Mouse (Mus musculus): ENCODE results near the gene Coa6. TPM values are rescaled to one million over a fixed set of nuclear protein-coding genes. Genes with fewer than 3 reads are reported as not detected.
A peak's percentile ranks its signal among the peaks of the same experiment; 100 is the strongest.

Gene Coa6
- polyA plus RNA-seq, 1 experiment from 2014 or later: 57.7 TPM

- 76% methylated on average over 3 of the region's 3 CpGs for WGBS
- no peak overlapping the region for H3K9ac ChIP-seq
- no peak overlapping the region for H3K27ac ChIP-seq
- H3K36me3 ChIP-seq: peaks cover 2% of the 10 kb centered on the region; the same call in 1 of the 2 replicates
- H3K4me2 ChIP-seq: no peak overlapping the region
- H3K27me3 ChIP-seq (replicated peaks): no peaks in the 10 kb centered on the region
- peaks cover 9% of the 10 kb centered on the region for H3K4me1 ChIP-seq
- no peaks in the 10 kb centered on the region for H3K9me3 ChIP-seq
- ATAC-seq (ENCODE audit: insufficient read depth, low FRiP score, low read depth): no peak
- H3K4me3 ChIP-seq (replicated peaks): no peak overlapping the region
These were observed 1.5 kb upstream of the Coa6 start for GRCm38 (mm10) chr8:126420834-126421233.

- peak overlapping the region; percentile 75 for H3K27ac ChIP-seq
- H3K4me3 ChIP-seq (replicated peaks): peak overlapping the region; percentile 68
- peak; percentile 24 for ATAC-seq (ENCODE audit: insufficient read depth, low FRiP score, low read depth)
- H3K4me1 ChIP-seq: peaks cover 9% of the 10 kb centered on the region
- no peaks in the 10 kb centered on the region for H3K27me3 ChIP-seq (replicated peaks)
- H3K9me3 ChIP-seq: no peaks in the 10 kb centered on the region
- H3K36me3 ChIP-seq: peaks cover 19% of the 10 kb centered on the region
- peak overlapping the region; percentile 84 for H3K4me2 ChIP-seq
- peak overlapping the region; percentile 75; the same call in 1 of the 2 replicates for H3K9ac ChIP-seq
- WGBS: 7% methylated on average over 9 of the region's 9 CpGs
These were observed 595 bp downstream of the Coa6 start for GRCm38 (mm10) chr8:126422920-126423300.

GRCm38 (mm10) chr8:126424163-126424562, 1.8 kb downstream of the Coa6 start:
- peaks cover 9% of the 10 kb centered on the region for H3K4me1 ChIP-seq
- ATAC-seq (ENCODE audit: insufficient read depth, low FRiP score, low read depth): no peak
- no peak overlapping the region for H3K27ac ChIP-seq
- H3K4me2 ChIP-seq: no peak overlapping the region
- WGBS: 79% methylated on average over 4 of the region's 4 CpGs
- H3K4me3 ChIP-seq (replicated peaks): no peak overlapping the region
- H3K36me3 ChIP-seq: peaks cover 32% of the 10 kb centered on the region
- no peak overlapping the region for H3K9ac ChIP-seq
- H3K9me3 ChIP-seq: no peaks in the 10 kb centered on the region
- H3K27me3 ChIP-seq (replicated peaks): no peaks in the 10 kb centered on the region

GRCm38 (mm10) chr8:126424946-126425345, 2.6 kb downstream of the Coa6 start:
- Histone ChIP-seq H3K27ac (no peak overlapping the region), H3K4me1 (peaks cover 9% of the 10 kb centered on the region), H3K4me3 (replicated peaks) (no peak overlapping the region), H3K36me3 (peaks cover 40% of the 10 kb centered on the region), H3K9me3 (no peaks in the 10 kb centered on the region), H3K9ac (no peak overlapping the region), H3K4me2 (no peak overlapping the region), H3K27me3 (replicated peaks) (no peaks in the 10 kb centered on the region)
- no peak for ATAC-seq (ENCODE audit: insufficient read depth, low FRiP score, low read depth)
- 79% methylated on average over 1 of the region's 1 CpGs for WGBS

GRCm38 (mm10) chr8:126429635-126430034, 7.3 kb downstream of the Coa6 start:
- no peak for ATAC-seq (ENCODE audit: insufficient read depth, low FRiP score, low read depth)
- H3K36me3 ChIP-seq: peaks cover 58% of the 10 kb centered on the region
- H3K27me3 ChIP-seq (replicated peaks): no peaks in the 10 kb centered on the region
- H3K27ac ChIP-seq: no peak overlapping the region
- no peak overlapping the region for H3K9ac ChIP-seq
- H3K9me3 ChIP-seq: no peaks in the 10 kb centered on the region
- WGBS: 93% methylated on average over 5 of the region's 5 CpGs
- no peak overlapping the region for H3K4me2 ChIP-seq
- H3K4me1 ChIP-seq: no peaks in the 10 kb centered on the region
- H3K4me3 ChIP-seq (replicated peaks): no peak overlapping the region

- Histone ChIP-seq H3K9ac (no peak overlapping the region), H3K4me1 (no peaks in the 10 kb centered on the region), H3K4me3 (replicated peaks) (no peak overlapping the region), H3K27ac (no peak overlapping the region), H3K4me2 (no peak overlapping the region), H3K36me3 (peaks cover 41% of the 10 kb centered on the region), H3K27me3 (replicated peaks) (no peaks in the 10 kb centered on the region), H3K9me3 (no peaks in the 10 kb centered on the region)
- 86% methylated on average over 7 of the region's 7 CpGs for WGBS
- no peak for ATAC-seq (ENCODE audit: insufficient read depth, low FRiP score, low read depth)
These were observed 11.5 kb downstream of the Coa6 start for GRCm38 (mm10) chr8:126433827-126434226.

GRCm38 (mm10) chr8:126438937-126439336, 16.6 kb downstream of the Coa6 start:
- Histone ChIP-seq H3K36me3 (peaks cover 26% of the 10 kb centered on the region), H3K9me3 (no peaks in the 10 kb centered on the region), H3K27me3 (replicated peaks) (no peaks in the 10 kb centered on the region), H3K4me1 (no peaks in the 10 kb centered on the region), H3K9ac (no peak overlapping the region), H3K27ac (no peak overlapping the region), H3K4me3 (replicated peaks) (no peak overlapping the region), H3K4me2 (no peak overlapping the region)
- WGBS: 62% methylated on average over 2 of the region's 2 CpGs
- ATAC-seq (ENCODE audit: insufficient read depth, low FRiP score, low read depth): no peak

GRCm38 (mm10) chr8:126451158-126451557, 28.8 kb downstream of the Coa6 start:
- no peak overlapping the region for H3K27ac ChIP-seq
- H3K4me2 ChIP-seq: no peak overlapping the region
- WGBS: 87% methylated on average over 8 of the region's 8 CpGs
- H3K9me3 ChIP-seq: no peaks in the 10 kb centered on the region
- H3K9ac ChIP-seq: no peak overlapping the region
- H3K4me3 ChIP-seq (replicated peaks): no peak overlapping the region
- no peaks in the 10 kb centered on the region for H3K4me1 ChIP-seq
- no peaks in the 10 kb centered on the region for H3K27me3 ChIP-seq (replicated peaks)
- no peak for ATAC-seq (ENCODE audit: insufficient read depth, low FRiP score, low read depth)
- H3K36me3 ChIP-seq: peaks cover 26% of the 10 kb centered on the region

GRCm38 (mm10) chr8:126455383-126455782, 33.1 kb downstream of the Coa6 start:
- Histone ChIP-seq H3K9ac (no peak overlapping the region), H3K4me2 (no peak overlapping the region), H3K9me3 (no peaks in the 10 kb centered on the region), H3K4me1 (no peaks in the 10 kb centered on the region), H3K4me3 (replicated peaks) (no peak overlapping the region), H3K27me3 (replicated peaks) (no peaks in the 10 kb centered on the region), H3K36me3 (peaks cover 25% of the 10 kb centered on the region), H3K27ac (no peak overlapping the region)
- no peak for ATAC-seq (ENCODE audit: insufficient read depth, low FRiP score, low read depth)
- WGBS: 82% methylated on average over 7 of the region's 7 CpGs

- 56% methylated on average over 3 of the region's 3 CpGs for WGBS
- peaks cover 14% of the 10 kb centered on the region for H3K36me3 ChIP-seq
These were observed 38.0 kb downstream of the Coa6 start for GRCm38 (mm10) chr8:126460274-126460673.

GRCm38 (mm10) chr8:126461735-126462134, 39.4 kb downstream of the Coa6 start:
- no peak for ATAC-seq (ENCODE audit: insufficient read depth, low FRiP score, low read depth)
- Histone ChIP-seq H3K4me2 (no peak overlapping the region), H3K4me3 (replicated peaks) (no peak overlapping the region), H3K27me3 (replicated peaks) (no peaks in the 10 kb centered on the region), H3K9ac (no peak overlapping the region), H3K4me1 (no peaks in the 10 kb centered on the region), H3K27ac (no peak overlapping the region), H3K36me3 (peaks cover 17% of the 10 kb centered on the region), H3K9me3 (no peaks in the 10 kb centered on the region)
- WGBS: 71% methylated on average over 7 of the region's 7 CpGs

More at GRCm38 (mm10) chr8:126460274-126460673, 38.0 kb downstream of the Coa6 start:
- no peaks in the 10 kb centered on the region for H3K9me3 ChIP-seq
- no peak overlapping the region for H3K27ac ChIP-seq
- H3K27me3 ChIP-seq (replicated peaks): no peaks in the 10 kb centered on the region
- H3K9ac ChIP-seq: no peak overlapping the region
- no peak overlapping the region for H3K4me3 ChIP-seq (replicated peaks)
- no peak overlapping the region for H3K4me2 ChIP-seq
- no peaks in the 10 kb centered on the region for H3K4me1 ChIP-seq
- no peak for ATAC-seq (ENCODE audit: insufficient read depth, low FRiP score, low read depth)

GRCm38 (mm10) chr8:126464071-126464470, 41.8 kb downstream of the Coa6 start:
- 83% methylated on average over 7 of the region's 7 CpGs for WGBS
- Histone ChIP-seq H3K4me1 (no peaks in the 10 kb centered on the region), H3K27ac (no peak overlapping the region), H3K36me3 (peaks cover 23% of the 10 kb centered on the region), H3K4me3 (replicated peaks) (no peak overlapping the region), H3K27me3 (replicated peaks) (no peaks in the 10 kb centered on the region), H3K9me3 (no peaks in the 10 kb centered on the region), H3K9ac (no peak overlapping the region), H3K4me2 (no peak overlapping the region)
- no peak for ATAC-seq (ENCODE audit: insufficient read depth, low FRiP score, low read depth)

GRCm38 (mm10) chr8:126473802-126474298, 51.5 kb downstream of the Coa6 start:
- Histone ChIP-seq H3K9ac (peak overlapping the region; percentile 69; the same call in 1 of the 2 replicates), H3K4me2 (peak overlapping the region; percentile 79), H3K9me3 (no peaks in the 10 kb centered on the region), H3K4me3 (replicated peaks) (peak overlapping the region; percentile 94), H3K27me3 (replicated peaks) (no peaks in the 10 kb centered on the region), H3K27ac (no peak overlapping the region), H3K4me1 (0 out of 2 replicates have a peak, but pooled peaks cover 13% of the 10 kb centered on the region), H3K36me3 (peaks cover 17% of the 10 kb centered on the region; the same call in 1 of the 2 replicates)
- WGBS: 9% methylated on average over 16 of the region's 16 CpGs
- ATAC-seq (ENCODE audit: insufficient read depth, low FRiP score, low read depth): no peak

All from stomach, embryonic 15.5 days (tissue).